Mouse (Mus musculus) layer of hippocampus, adult 11-12 months (tissue): ENCODE measurements around the gene Casp9.

ENCODE experiments used
- DNase-seq: peaks from one replicate; pipeline ENCODE4 v3.0.0; 2022; ENCODE audit warnings: low spot score

Casp9 gene

DNA sequence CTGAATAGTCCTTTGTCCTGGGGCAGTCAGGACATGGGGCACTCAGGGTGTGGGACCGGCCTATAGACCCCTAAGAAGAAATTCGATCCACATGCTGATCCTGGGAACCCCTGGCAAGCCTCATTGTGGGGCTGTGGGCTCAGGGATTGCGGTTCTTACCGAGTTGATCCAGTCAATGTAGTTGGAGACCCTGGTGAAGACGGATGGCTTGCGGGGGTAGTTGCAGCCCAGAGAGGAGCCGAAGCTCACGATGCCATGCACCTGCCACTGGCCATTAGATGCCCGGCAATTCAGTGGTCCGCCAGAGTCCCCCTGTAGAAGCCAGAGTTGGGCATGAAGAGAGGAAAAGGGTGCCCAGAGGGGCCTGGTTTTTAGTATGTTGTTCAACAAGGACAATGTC, 24.3 kb downstream of the Casp9 start:
- no peak for DNase-seq

DNA sequence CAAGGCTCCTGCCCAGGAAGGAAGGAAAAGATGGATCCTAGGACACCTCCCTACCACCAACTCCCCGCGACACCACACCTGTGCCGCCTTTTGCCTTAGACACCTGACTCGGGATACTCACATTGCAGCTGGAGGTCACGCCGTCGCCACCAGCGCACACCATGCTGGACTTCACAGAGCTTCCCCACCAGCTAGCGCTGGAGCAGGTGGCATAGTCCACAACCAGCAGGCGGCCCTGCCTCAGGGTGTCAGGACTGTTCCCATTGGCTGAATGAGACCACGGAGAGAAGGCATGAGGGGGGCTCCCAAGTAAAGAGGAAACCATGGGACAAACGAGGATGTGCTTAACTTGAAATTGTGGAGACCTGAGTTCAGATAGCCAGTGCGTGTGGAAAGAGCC, 25.4 kb downstream of the Casp9 start:
- no peak for DNase-seq

DNA sequence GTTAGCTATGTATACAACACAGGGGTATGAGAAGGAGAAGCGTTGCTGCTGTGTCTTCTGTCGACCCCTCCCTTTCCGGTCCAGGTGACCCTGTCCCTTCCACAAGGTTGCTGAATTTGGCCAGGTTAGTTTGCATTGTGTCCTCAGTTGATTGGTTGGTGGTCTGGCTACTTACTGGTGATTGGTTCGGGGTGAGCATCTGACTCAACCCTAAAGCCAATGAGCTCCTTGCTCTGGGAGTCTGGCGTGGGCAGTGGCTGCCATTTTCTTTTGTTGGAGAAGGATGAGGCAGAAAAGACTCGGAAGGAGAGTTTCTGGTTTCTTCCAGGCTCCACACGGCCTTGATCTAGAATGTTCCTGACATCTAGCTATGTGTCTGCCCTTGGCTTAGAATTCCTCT, 25.9 kb downstream of the Casp9 start:
- DNase-seq: no peak

DNA sequence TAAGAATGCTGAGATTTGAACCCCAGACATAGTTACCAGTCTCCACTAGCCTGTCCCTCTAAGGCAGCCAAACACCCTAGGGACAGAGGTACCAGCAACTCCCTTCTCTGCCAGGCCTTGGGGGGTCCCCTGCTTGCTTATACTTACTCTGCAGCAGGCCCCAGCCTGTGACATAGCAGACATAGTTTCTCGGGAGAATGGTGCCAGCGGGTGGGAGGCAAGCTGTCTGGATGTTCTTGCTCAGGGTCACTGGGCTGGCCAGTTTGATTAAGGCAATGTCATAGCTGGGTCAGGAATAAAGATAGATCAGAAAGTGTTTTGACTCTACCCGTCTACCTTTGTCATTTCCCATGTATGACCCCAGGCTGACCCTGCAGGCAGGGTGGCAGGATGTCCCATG, 27.8 kb downstream of the Casp9 start:
- no peak for DNase-seq

DNA sequence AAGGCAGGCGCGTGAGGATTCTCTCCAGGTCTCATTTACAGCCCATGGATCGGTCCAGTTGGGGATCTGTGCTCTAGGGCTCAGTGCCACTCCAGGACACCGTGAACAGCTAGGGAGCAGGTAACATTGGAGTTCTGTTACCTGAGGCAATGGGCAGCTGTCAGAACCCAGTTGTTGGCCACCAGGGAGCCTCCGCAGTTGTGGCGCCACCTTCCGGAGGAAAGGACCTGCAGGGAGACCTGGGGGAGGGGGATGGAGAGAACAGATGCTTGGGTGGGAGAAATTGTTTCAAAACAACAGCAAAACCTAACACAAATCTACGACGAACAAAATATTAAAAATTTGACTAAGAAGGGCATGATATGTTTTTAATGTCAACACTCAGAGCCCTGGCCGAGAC, 28.7 kb downstream of the Casp9 start:
- no peak for DNase-seq

DNA sequence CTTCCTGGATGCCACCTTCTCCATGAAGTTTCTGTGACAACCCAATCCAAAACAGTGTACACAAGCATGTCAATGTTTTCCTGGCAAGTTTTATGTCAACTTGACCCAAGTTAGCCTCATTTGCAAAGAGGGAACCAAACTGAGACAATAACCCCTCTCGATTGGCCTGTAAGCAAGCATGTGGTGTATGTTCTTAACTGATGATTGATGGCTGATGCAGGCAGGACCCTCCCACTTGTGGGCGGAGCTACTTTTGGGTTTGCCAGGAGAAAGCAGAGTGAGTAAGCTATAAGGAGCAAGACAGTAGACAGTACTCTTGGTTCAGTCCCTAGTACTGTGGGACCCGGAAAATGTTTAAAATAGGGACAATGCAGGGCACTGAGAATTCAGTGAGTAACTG, 29.6 kb downstream of the Casp9 start:
- DNase-seq: no peak

DNA sequence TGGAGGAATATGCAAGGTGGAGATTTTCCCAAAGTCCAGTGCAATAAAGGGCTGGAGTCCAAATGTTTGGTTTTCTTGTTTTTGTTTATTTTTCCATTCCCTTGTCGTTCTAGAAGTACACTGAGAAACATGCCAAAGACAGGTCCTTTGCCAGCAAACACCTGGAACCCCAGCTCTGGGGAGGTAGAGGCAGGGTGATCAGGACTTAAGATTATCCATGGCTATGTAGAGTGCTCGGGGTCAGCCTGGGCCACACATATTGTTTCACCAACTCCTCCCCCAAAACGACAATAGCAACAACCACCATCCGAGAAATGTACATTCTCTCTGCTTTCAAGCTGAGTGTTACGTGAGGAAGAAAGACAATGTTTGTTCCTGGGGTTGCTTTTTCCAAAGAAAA, 32.6 kb downstream of the Casp9 start, which contains the start of gene Cela2a:
Cela2a (minus strand) TSS at position 101 of the 400 bp plus-strand sequence.
- no peak for DNase-seq

DNA sequence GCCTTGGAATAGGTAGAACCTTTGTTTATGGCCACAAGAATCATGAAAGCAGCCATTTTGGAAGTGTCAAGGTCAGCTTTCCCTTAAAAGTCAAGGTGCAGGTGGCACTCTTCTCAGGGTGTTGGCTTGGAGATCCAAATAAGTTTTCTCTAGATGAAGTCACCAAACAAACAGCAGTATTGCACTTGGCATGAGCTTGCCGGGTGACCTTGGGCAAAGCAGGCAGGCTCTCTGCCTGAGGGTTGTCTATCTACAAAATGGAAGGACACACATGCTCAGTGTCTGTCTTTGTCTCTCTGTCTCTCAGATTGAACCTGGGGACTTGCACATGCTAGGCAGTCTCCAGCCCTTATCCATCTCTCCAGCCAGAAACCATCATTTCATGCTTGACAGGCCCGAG, 34.0 kb downstream of the Casp9 start:
- DNase-seq: no peak

DNA sequence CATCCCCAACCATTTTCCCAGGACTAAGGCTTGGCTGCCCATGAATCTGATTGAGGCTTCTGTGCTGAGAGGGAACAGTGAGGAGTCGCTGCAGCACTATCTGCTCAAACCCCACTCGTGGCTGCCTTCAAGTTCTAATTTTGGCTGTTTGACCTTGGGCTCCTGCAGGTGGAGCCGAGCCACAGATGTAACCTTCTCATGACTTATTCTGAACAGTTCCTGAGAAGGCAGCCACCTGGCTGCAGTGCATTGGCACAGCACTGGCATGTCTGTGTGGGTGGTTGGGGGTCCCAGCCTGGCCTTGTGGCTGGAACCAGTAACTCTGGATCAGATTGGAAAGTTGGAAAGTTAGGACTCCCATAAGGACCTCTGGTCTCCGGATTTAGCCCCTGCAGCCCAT, 34.8 kb downstream of the Casp9 start:
- DNase-seq: no peak

DNA sequence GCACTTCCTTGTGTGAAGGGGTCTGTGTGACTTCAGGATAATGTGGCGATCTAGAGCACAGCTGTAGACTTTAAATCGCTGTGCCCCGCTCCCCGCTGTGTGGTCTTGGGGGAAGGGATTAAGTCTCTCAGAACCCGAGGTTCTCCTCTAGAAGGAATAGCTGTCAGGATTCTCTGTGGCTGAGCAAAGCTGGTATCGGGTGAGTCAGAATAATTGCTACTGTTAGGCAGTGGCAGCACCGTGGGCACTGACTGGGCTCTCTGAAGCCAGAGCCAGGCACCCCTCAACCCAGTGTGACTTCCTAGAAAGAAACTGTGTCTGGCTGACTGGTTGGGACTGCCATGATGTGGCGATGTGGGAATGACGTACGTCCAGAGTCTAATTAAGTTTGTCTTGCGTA, 37.0 kb downstream of the Casp9 start:
- no peak for DNase-seq

DNA sequence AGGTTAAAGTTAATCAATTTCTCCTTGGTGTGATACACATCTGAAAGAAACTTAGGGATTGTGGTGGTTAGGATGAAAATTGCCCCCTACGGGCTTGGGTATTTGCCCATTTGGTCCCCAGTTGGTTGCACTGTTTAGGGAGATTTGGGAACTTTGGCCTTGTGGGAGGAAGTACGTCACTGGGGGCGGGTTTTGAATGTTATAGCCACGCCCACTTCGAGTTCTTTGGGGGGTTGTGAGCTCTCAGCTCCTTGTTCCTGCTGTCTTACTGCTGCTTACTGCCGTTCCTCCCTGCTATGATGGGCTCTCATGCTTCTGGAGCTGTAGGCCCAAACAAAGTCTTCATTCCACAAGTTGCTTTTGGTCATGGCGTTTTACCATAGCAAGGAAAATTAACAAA, 37.9 kb downstream of the Casp9 start:
- no peak for DNase-seq

DNA sequence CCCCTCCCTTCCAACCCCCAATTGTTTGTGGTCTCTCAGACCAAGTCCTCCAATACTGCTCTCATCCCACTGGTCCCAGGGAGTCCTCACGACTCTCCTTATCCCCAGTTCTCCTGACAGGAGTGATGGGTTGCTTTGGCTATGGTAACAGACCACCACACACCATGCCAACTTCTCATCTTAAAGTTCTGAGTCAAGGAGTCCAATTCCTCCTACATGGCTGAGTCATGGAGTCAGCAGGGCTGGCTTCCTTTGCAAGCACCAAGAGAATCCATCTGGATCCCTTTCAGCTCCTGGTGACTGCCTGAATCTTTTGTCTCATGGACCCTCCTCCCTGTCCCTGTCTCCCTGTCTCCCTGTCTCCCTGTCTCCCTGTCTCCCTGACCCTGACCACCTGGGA, 40.5 kb downstream of the Casp9 start:
- no peak for DNase-seq

DNA sequence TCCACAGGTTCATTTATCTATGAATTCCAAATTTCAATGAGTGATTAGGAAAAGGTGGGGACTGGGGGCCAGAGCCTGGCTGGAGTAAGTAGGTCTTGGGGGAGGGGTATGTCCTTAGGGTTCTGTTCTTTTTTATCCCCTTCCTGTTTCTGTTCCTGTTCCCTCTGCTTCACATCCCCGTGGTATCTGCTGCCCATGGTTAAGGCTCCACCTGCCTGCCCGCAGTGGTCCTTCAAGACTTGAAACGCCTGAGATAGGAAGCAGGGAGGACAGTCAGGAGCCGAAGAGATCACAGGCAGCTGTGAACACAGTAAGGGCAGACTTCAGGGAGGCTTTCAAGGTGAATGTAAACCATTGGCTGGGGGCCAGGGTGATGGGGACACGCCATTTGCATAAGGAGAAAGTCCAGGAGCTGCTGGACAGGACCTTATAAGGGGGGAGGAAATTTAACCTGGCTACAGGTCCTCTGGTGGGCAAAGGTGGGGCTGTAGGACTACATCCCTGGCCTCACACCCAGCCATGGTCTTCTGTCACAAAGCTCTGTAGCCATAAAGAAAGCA, 41.2 kb downstream of the Casp9 start:
- no peak for DNase-seq

DNA sequence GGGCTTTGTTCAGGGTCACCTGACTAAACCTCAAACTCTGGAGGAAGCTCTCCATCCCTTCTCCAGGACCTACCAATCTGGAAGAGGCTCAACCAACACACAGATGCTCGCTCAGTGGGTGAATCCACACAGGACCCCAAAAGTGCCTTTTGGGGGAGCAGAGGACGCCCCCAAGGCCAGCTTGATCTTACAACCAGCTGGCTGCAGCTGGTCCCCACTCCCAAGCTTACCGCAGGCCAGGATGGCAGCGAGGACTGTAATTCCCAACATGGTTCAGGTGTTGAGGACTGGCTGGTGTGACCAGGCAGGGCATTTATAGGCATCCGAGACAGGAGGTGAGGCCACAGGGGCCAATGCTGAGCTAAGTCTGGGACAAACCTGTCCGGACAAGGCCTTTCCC, 52.6 kb downstream of the Casp9 start, which contains the start of gene Ctrc:
Ctrc (minus strand) TSS at position 361 of the 400 bp plus-strand sequence.
- DNase-seq: no peak

DNA sequence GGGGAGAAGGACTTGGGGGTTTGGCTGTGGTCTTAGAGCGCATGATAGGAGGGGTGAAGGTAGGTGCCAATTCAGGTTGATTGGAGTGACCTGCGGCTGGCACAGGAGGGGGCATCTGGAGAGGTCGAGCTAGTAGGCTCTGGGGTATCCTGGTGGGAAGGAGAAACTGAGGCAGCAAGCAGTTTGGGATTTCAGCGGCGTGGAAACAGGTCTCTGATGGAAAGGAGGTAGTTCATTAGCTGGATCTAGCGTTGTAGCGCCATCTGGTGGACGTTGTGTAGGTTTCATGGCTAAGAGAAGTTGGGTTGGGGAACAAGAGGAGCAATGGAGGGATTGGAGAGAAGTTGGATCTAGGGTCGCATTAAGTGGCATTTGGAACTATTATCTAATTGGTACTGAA, 60.0 kb downstream of the Casp9 start:
- no peak for DNase-seq

DNA sequence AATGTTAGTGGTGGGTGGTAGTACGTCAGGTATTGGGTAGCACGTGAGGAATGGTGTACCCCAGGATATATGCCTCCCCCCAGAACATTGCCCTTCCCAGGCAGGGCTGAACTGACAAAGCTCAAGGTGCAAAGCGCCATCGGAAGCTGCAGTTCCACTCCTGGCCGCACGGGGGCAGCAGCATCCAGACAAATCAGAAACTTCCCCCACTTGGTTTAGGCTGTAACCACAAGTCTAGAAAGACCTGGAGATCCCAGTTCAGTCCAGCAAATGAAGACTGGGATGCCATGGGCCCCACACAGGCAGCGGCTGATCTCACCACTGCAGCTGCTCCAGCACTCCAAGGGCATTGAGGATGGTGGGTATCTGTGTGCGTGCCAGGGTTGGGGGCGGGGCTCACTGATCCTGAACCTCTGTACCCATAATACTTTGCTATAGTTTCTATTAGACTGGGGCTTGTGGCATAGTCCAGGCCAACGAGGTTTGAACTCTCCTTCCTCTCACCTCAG, 64.1 kb downstream of the Casp9 start:
- DNase-seq: peak; percentile 89

DNA sequence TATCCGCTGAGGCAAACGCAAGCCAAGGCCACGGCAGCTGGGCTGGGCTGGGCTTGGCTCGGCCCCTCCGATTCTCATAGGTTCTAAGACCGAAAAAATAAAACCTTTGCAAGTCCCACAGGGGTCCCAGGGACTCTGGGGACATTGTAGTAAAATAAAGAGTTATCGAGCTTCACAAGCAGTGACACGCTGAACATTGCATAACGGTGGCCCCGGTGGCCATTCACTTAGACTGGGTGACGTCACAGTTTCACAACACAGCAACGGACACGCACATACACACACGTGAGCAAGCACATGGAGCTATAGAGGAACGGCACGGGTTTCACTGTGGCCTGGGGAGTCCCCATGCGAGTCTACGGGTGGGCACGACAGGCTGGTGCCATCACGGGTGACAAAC, 65.1 kb downstream of the Casp9 start:
- DNase-seq: no peak

DNA sequence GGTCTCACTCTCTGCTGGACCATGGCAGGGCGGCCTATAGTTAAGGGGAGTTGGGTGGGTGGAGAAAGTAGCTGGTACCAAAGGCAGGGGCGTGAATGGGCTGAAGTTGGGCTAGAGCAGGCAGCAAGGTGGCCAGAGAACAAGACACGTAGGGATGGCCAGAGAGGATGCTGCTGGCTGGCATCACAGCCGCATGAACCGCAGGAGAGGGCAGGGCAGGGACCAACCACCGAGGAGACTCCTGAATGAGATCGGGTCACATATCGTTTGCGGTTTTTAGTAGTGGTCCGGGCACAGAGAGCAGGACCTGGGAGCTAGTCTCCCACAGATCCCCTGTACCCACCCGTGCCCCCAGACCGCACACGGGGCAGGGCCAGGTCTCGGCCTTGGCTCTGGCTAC, 65.9 kb downstream of the Casp9 start:
- DNase-seq: no peak

DNA sequence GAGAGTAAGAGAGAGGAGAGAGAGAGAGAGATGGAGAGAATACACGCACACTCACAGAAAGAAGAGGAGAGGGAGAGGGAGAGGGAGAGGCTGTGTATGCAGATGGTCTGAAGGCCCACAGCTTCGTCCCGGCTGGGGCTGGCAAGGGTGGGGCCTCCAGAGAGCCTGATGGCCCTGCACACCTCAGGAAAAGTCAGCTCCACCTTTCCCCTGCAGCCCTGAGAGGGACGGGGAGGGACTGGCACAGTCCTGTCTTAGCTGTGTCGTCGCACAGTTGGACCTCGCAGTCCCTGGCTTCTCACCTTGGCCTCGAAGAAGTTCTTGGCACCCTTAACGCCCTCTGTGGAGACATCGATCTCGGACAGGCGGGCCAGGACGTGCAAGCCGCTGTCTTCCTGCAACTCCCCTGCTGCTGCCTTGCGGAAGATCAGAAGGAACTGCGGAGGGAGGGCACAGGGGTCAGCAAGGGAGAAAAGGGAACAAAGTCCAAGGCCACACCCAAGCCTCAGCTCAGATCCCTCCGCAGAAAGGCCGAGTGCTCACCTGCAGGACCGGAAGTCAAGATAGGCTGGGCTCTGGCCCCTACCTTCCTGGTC, 66.9 kb downstream of the Casp9 start:
- DNase-seq: no peak

DNA sequence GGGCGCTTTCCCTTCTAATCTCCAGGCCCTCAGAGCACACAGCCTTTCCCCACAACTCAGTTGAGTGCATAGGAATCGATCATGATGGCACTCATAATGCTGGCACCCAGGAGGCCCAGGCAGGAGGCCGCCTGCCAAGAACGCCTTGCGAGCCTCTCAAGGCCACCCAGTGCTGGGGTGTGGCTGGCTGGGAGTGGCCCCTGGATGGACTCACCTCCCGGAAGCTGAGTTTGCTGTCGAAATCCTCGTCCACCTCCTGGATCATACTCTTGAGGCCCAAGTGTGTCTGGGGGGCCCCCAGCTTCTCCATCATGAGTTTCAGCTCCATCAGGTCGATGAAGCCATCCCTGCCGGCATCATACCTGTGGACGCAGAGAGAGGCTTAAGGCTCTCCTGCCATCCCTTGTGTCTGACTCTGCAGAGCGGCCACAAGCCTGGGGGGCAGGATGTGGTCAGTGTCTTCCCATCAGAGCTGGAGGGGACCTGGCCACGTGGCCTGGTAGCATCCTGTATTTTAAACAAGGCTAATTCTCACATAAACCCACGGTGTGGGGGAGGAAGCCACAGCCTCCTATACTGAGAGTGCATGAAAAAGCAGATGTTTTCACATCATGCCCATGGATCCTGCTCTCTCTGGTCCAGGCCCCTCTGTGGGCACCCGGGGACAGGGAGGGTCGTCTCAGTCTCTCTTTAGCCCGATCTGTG, 68.3 kb downstream of the Casp9 start:
- no peak for DNase-seq

DNA sequence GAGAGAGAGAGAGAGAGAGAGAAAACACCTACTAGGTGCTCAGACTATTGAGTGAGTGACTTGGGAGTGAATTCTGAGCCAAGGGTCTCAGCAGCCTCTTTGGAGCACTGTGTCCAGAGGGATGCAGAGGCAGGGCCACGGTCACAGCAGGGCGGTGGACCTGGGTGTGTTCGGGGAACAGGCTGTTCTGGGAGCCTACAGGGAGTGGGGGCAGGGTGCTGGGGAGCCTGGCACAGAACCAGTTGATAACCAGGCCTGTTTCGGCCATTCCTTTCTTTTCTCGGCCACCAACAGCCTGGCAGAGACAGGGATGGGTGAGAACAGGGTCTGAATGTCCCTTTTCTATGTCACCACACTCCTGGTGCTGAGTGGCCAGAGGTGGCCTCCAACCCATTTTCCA, 69.5 kb downstream of the Casp9 start:
- no peak for DNase-seq

DNA sequence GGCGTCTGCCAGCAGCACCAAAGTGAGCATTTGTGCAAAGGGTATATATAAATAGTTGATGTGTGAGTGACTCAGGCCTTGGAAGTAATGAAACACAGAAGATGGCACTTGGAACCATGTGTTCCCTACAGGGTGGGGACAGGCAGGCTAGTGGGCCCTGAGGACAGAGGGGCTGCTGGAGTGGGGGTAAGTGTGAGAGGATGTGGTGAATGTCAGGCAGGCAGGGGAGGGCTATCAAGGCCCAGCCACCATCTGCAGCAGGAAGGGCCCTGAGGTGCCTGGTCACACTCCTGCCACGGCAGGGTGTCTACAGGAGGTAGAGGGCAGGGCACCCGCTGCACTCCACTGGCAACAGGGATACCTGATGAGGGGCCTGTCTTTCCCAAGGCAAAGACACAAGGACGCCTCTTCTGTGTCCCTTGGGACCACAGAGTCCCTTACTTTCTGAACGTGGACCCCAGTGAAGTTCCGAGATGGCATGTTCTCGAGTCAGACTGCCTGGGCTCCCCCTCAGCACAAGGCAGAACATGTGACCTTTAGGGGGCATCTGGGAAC, 70.4 kb downstream of the Casp9 start:
- no peak for DNase-seq

DNA sequence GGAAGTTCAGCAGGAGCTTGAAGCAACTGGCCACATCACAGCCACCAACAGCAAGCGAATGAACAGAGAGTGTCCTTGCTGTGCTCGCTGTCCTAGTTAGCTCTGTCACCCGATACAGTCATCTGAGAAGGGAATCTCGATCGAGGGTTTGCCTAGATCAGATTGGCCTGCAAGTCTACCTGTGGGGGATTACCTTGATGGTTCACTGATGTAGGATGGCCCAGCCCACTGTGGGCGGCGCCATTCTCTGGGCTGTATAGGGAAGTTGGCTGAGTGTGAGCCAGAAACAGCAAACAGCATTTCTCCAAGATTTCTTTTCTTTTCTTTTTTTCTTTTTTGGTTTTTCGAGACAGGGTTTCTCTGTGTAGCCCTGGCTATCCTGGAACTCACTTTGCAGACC, 71.1 kb downstream of the Casp9 start:
- DNase-seq: no peak
